Mouse (Mus musculus): ENCODE measurements around the gene Zfp493.

DNA sequence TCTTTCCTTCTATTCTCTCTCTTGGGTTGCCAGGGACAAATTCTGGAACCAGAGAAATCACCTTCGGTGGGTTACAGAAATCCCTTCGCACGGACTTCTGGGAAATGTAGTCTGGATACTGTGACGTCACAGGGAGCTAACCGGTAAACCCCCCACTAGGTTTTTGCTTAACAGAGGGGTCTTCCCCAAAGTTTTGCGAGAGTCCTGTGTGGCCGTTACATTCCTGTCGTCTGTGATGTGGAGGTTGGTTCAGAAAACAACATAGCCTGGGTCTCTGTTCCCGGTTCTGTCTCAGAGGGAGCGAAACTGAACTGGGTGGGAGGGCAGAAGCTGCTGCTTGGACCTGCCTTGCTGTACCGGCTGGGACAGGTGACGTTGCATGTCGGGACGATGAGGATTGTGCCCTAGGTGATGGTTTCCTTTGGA lies 51.4 kb downstream of the Zfp493 start, which contains the start of gene Gm10037:
- no peak for TF ChIP-seq CTCF (IDR thresholded peaks at IDR 0.05; ENCODE audit: borderline replicate concordance, insufficient read depth, low read length)
- peak; percentile 12; the same call in 1 of the 2 replicates for TF ChIP-seq POLR2A (IDR thresholded peaks at IDR 0.05; ENCODE audit: low read depth, low read length)

Data from embryonic fibroblast, embryonic 13.5 days (primary cell).